Mouse (Mus musculus): Measurements from ENCODE around the gene Atp2b4.

Gene Atp2b4

DNA sequence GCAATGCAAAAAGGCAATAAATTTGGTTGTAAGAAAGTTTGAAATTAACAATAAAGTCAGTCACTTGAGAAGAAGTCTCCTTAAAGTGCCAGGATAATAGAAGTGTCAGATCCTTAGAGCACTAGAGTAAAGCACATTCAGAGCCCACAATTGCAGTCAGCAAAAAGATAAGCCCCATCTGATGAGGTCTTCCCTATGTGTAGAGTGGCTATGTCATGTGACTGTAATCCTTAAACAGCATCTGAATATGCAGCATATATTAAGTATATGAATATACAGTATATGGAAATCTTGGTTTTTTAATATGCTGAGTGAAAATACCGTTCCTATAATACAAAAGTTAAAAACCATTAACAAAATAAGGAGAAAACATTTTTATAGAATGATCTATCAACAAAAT lies 147.8 kb downstream of the Atp2b4 start:
- DNase-seq (ENCODE audit: low spot score in 2 of 2) = no peak

DNA sequence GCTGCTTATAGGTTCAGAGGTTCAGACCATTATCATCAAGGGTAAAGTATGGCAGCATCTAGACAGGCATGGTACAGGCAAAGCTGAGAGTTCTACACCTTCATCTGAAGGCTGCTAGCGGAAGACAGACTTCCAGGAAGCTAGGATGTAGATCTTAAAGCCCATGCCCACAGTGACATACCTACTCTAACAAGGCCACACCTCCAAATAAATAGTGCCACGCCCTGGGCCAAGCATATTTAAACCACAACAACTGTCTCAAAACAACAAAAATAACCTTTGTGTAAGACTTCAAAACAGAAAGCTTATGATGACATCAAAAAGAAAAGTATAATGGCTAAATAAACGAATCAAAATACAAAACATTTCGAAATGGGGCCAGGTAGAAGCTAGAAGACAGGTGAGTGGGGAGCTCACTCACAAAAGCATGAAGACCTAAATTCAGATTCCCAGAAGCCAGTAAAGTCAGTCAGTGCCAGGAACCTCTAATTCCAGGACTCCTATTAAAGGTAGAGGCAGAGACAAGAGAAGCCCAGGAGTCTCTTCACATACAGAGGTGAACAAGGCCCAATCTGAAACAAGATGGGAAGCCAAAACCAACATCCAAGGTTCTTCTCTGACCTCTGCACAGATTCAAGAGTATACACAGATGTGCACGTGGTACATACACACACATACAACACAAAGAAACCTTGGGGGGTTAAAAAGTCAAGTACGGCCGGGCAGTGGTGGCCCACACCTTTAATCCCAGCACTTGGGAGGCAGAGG lies 150.4 kb downstream of the Atp2b4 start:
- no peak for DNase-seq (ENCODE audit: low spot score in 2 of 2)
